Mouse (Mus musculus): ENCODE measurements around the gene Coro7. TPM values are rescaled to one million over a fixed set of nuclear protein-coding genes. Genes with fewer than 3 reads are reported as not detected.

Gene Coro7
- polyA plus RNA-seq, 1 experiment = 60.6 TPM

- DNase-seq = no peak
- H3K4me3 ChIP-seq (replicated peaks; ENCODE audit: extremely low read depth, low read depth, low read length) = no peak overlapping the region
- TF ChIP-seq CTCF (IDR thresholded peaks at IDR 0.05; ENCODE audit: insufficient read depth, low read length) = no peak
- TF ChIP-seq POLR2A (IDR thresholded peaks at IDR 0.05; ENCODE audit: borderline replicate concordance, extremely low read depth, low read depth, low read length) = no peak
- WGBS = 91% methylated on average over 9 of the region's 9 CpGs
- no peaks in the 10 kb centered on the region for H3K4me1 ChIP-seq (ENCODE audit: control insufficient read depth, insufficient read depth, low read length)
Observed at GRCm38 (mm10) chr16:4613736-4614135, 65.8 kb downstream of the Coro7 start.

- H3K4me3 ChIP-seq (replicated peaks; ENCODE audit: extremely low read depth, low read depth, low read length) = no peak overlapping the region
- peaks cover 9% of the 10 kb centered on the region for H3K4me1 ChIP-seq (ENCODE audit: control insufficient read depth, insufficient read depth, low read length)
- WGBS = 81% methylated on average over 7 of the region's 7 CpGs
- no peak for DNase-seq
- no peak for TF ChIP-seq CTCF (IDR thresholded peaks at IDR 0.05; ENCODE audit: insufficient read depth, low read length)
- no peak for TF ChIP-seq POLR2A (IDR thresholded peaks at IDR 0.05; ENCODE audit: borderline replicate concordance, extremely low read depth, low read depth, low read length)
Observed at GRCm38 (mm10) chr16:4611676-4612075, 67.9 kb downstream of the Coro7 start.

GRCm38 (mm10) chr16:4611193-4611592 is 68.4 kb downstream of the Coro7 start:
- DNase-seq = no peak
- Histone ChIP-seq H3K4me1 (ENCODE audit: control insufficient read depth, insufficient read depth, low read length) (peaks cover 14% of the 10 kb centered on the region), H3K4me3 (replicated peaks; ENCODE audit: extremely low read depth, low read depth, low read length) (no peak overlapping the region)
- no peak for TF ChIP-seq CTCF (IDR thresholded peaks at IDR 0.05; ENCODE audit: insufficient read depth, low read length)
- no peak for TF ChIP-seq POLR2A (IDR thresholded peaks at IDR 0.05; ENCODE audit: borderline replicate concordance, extremely low read depth, low read depth, low read length)
- 85% methylated on average over 5 of the region's 5 CpGs for WGBS

- peaks cover 33% of the 10 kb centered on the region for H3K4me1 ChIP-seq (ENCODE audit: control insufficient read depth, insufficient read depth, low read length)
- WGBS = 66% methylated on average over 19 of the region's 19 CpGs
- H3K4me3 ChIP-seq (replicated peaks; ENCODE audit: extremely low read depth, low read depth, low read length) = no peak overlapping the region
- DNase-seq = no peak
- TF ChIP-seq CTCF (IDR thresholded peaks at IDR 0.05; ENCODE audit: insufficient read depth, low read length) = no peak
- TF ChIP-seq POLR2A (IDR thresholded peaks at IDR 0.05; ENCODE audit: borderline replicate concordance, extremely low read depth, low read depth, low read length) = no peak
Observed at GRCm38 (mm10) chr16:4608532-4609059, 71.0 kb downstream of the Coro7 start.

DNA sequence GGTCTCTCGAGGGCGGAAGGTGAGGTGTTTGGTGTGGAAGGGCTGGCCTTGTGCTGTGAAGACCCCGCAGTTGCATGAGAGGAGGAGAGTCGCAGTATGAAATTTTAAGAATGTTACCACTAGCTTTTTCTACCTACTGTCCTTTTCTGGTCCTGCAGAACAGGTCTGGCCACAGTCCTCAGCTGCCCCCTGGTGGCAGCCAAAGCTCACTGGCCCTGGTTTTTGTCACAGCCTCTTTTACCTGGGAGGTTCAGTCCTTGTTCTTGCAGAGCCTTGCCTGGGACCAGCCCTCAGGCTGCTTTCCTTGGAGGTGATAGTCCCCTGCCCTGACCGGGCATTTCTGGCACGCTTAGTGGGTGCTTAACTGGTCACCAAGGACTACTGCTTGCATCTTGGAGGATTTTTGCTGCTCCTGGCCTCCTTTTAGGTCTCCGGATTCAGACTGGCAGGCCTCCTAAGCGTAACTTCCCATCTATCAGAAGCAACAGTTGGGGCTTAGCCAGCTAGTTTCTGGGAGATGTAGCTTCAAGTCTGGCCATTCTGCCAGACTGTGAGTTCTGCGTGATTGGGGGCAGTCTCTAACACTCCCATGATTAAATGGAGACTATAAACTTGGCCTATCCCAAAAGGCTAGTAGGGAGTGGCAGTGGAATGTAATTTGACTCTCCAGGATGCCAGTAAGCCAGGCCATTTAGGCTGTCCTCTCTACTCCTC is 71.6 kb downstream of the Coro7 start:
- DNase-seq = peak; percentile 79
- no peak overlapping the region for H3K4me3 ChIP-seq (replicated peaks; ENCODE audit: extremely low read depth, low read depth, low read length)
- 42% methylated on average over 9 of the region's 9 CpGs for WGBS
- peaks cover 38% of the 10 kb centered on the region for H3K4me1 ChIP-seq (ENCODE audit: control insufficient read depth, insufficient read depth, low read length)
- TF ChIP-seq CTCF (IDR thresholded peaks at IDR 0.05; ENCODE audit: insufficient read depth, low read length) = peak; percentile 93
- TF ChIP-seq POLR2A (IDR thresholded peaks at IDR 0.05; ENCODE audit: borderline replicate concordance, extremely low read depth, low read depth, low read length) = no peak

GRCm38 (mm10) chr16:4606431-4607084 is 73.0 kb downstream of the Coro7 start:
- peaks cover 46% of the 10 kb centered on the region for H3K4me1 ChIP-seq (ENCODE audit: control insufficient read depth, insufficient read depth, low read length)
- TF ChIP-seq CTCF (IDR thresholded peaks at IDR 0.05; ENCODE audit: insufficient read depth, low read length) (peak; percentile 70), POLR2A (IDR thresholded peaks at IDR 0.05; ENCODE audit: borderline replicate concordance, extremely low read depth, low read depth, low read length) (no peak)
- peak; percentile 70 for DNase-seq
- no peak overlapping the region for H3K4me3 ChIP-seq (replicated peaks; ENCODE audit: extremely low read depth, low read depth, low read length)
- 9% methylated on average over 5 of the region's 5 CpGs for WGBS

DNA sequence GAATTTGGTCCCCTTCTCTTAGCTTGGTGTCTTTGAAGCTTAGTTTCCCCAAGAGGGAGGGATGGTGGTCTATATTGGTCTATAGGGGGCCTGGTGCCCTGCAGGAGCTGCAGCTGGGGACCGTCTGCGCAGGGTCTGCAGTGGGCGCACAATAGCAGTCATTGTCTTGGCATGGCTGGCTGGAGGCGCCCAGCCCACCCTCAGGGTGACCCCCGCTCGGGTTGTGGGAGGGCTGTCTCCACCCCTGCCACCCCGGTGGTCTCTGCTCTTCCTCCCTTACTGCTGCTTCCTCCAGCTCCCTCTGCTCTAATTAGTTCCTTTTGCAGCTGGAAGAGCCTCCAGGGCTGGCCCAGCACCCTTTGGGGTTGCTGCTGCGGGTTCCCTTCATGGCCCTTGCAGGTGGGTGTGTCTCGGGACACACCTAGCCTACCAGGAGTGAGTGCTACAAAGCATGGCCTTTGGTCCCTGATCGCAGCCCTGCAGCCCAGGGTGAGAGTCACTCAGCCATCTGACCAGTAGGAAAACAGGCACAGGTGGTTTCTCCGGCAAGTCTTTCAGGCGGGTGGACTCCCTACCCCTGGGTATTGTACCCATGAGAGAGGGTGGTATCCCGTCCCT is 74.0 kb downstream of the Coro7 start:
- WGBS = 66% methylated on average over 13 of the region's 13 CpGs
- H3K4me1 ChIP-seq (ENCODE audit: control insufficient read depth, insufficient read depth, low read length) = peaks cover 48% of the 10 kb centered on the region
- TF ChIP-seq CTCF (IDR thresholded peaks at IDR 0.05; ENCODE audit: insufficient read depth, low read length) = no peak
- no peak for TF ChIP-seq POLR2A (IDR thresholded peaks at IDR 0.05; ENCODE audit: borderline replicate concordance, extremely low read depth, low read depth, low read length)

DNA sequence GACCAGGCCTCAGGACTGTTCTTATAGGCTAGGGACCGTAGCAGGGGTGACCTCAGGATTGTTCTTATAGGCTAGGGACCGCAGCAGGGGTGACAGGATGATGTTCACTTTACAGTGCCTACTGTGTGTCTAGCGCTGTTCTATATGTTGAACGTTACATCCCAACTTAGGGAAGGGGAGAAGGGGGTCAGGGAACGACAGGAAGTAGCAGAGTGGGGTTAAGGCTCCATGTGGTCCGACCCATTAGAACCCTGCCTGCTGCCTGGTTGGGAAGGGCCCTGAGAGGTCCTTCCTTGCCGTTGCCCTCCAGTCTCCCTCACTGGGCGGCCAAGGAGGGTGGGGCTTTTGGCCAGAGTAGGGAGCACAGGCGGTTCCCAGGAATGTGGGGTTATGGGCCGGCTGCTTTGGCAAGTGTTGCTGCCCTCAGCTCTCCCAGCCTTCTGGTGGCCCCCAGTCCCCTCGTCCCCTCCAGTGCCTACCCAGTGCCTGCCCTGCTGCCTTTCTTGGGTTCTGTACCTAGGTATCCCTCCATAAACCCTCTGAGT is 75.2 kb downstream of the Coro7 start:
- no peak overlapping the region for H3K4me3 ChIP-seq (replicated peaks; ENCODE audit: extremely low read depth, low read depth, low read length)
- WGBS = 46% methylated on average over 11 of the region's 11 CpGs
- no peak for TF ChIP-seq POLR2A (IDR thresholded peaks at IDR 0.05; ENCODE audit: borderline replicate concordance, extremely low read depth, low read depth, low read length)
- TF ChIP-seq CTCF (IDR thresholded peaks at IDR 0.05; ENCODE audit: insufficient read depth, low read length) = no peak
- peak; percentile 4 for DNase-seq
- H3K4me1 ChIP-seq (ENCODE audit: control insufficient read depth, insufficient read depth, low read length) = peaks cover 48% of the 10 kb centered on the region

More for the DNA sequence above, 74.0 kb downstream of the Coro7 start:
- no peak overlapping the region for H3K4me3 ChIP-seq (replicated peaks; ENCODE audit: extremely low read depth, low read depth, low read length)
- DNase-seq = no peak

DNA sequence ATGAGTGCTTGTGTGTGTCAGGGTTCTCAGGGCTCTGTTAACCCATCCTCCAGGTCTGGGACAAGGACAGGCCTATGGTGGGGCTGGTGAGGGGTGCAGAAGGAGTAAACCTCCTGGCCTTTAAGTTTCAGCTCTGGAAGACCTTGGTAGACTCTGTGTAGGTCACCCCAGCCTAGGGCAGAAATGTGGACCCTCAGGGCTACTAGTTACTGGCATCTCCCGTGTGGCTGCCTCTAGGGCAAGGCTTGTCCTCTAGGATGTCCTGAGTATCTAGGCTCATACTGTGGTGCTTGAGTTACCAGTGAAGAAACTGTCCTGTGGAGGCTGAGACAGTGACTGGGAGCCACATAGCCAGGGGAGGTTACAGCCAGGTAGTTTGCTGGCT is 76.1 kb downstream of the Coro7 start:
- no peak for TF ChIP-seq POLR2A (IDR thresholded peaks at IDR 0.05; ENCODE audit: borderline replicate concordance, extremely low read depth, low read depth, low read length)
- TF ChIP-seq CTCF (IDR thresholded peaks at IDR 0.05; ENCODE audit: insufficient read depth, low read length) = no peak
- WGBS = 59% methylated on average over 1 of the region's 1 CpGs
- no peak for DNase-seq
- no peak overlapping the region for H3K4me3 ChIP-seq (replicated peaks; ENCODE audit: extremely low read depth, low read depth, low read length)
- H3K4me1 ChIP-seq (ENCODE audit: control insufficient read depth, insufficient read depth, low read length) = peaks cover 48% of the 10 kb centered on the region
